Mouse (Mus musculus) erythroblast, embryonic 14.5 days (primary cell): ENCODE data around the gene Cep295nl.

Source experiments
- GATA1 ChIP-seq: IDR thresholded peaks from 2 replicates; pipeline ENCODE4 v1.6.1; 2012; ENCODE audit warnings: low read length, inconsistent platforms, mixed read lengths
- TAL1 ChIP-seq: IDR thresholded peaks from 3 replicates; pipeline ENCODE4 v1.6.1; 2012; ENCODE audit warnings: low read length, inconsistent platforms, mixed read lengths

- TF ChIP-seq GATA1 (no peak), TAL1 (no peak)
Measured at GRCm38 (mm10) chr11:118375006-118375405, 32.7 kb upstream of the Cep295nl start.
